Comparison of ENCODE assay signal across 29 mouse cellular contexts in genomic region chr12:54208433-54209181, GRCm38 (mm10). TPM values are rescaled to one million over a fixed set of nuclear protein-coding genes. Genes with fewer than 3 reads are reported as not detected.
A peak's percentile ranks its signal among the peaks of the same experiment; 100 is the strongest.
DNase-seq lines count a peak whose midpoint lies in the region; ATAC-seq lines count a peak whose summit lies in the region.
"Had no signal": no experiment of that assay in that cellular context is flagged by ENCODE, and none has a peak within 500 bp of the region (broad histone marks: within the 10 kb centered on the region; RNA-seq: fewer than 3 reads in every experiment).

No protein-coding gene starts in this region.

- H3K4me3 ChIP-seq in heart, embryonic 11.5 days (ENCODE audit: low read depth, low read length): no peak overlapping the region
- H3K4me3 ChIP-seq in kidney, embryonic 15.5 days (replicated peaks): no peak overlapping the region
- no peak overlapping the region for H3K4me3 ChIP-seq in limb, embryonic 11.5 days (ENCODE audit: low read depth, low read length)
- no peak overlapping the region for H3K4me3 ChIP-seq in limb, embryonic 10.5 days
- H3K4me3 ChIP-seq in lung, embryonic 16.5 days (ENCODE audit: low read length): no peak overlapping the region
- H3K4me3 ChIP-seq: embryonic facial prominence, embryonic 10.5 days; embryonic facial prominence, embryonic 13.5 days; erythroblast, embryonic 14.5 days; forebrain, embryonic 13.5 days; heart, embryonic 12.5 days; heart, embryonic 15.5 days; hindbrain, embryonic 10.5 days; hindbrain, embryonic 13.5 days had no signal

- H3K4me1 ChIP-seq in heart, embryonic 11.5 days (ENCODE audit: control insufficient read depth, insufficient read depth, low read length): no peaks in the 10 kb centered on the region
- H3K4me1 ChIP-seq in kidney, embryonic 15.5 days: peaks cover 26% of the 10 kb centered on the region
- H3K4me1 ChIP-seq in limb, embryonic 11.5 days (ENCODE audit: control insufficient read depth, insufficient read depth, low read length): no peaks in the 10 kb centered on the region
- peaks cover 17% of the 10 kb centered on the region for H3K4me1 ChIP-seq in limb, embryonic 10.5 days
- H3K4me1 ChIP-seq in lung, embryonic 16.5 days (replicated peaks; ENCODE audit: control insufficient read depth, insufficient read depth, low read length): peaks cover 6% of the 10 kb centered on the region; the same call in 1 of the 2 replicates
- H3K4me1 ChIP-seq: heart, embryonic 12.5 days had no signal

- no peaks in the 10 kb centered on the region for H3K27me3 ChIP-seq in heart, embryonic 11.5 days (ENCODE audit: control insufficient read depth, insufficient read depth, low read length)
- H3K27me3 ChIP-seq in kidney, embryonic 15.5 days: peaks cover 9% of the 10 kb centered on the region
- H3K27me3 ChIP-seq in limb, embryonic 11.5 days (ENCODE audit: control insufficient read depth, insufficient read depth, low read length): no peaks in the 10 kb centered on the region
- H3K27me3 ChIP-seq in limb, embryonic 10.5 days (ENCODE audit: low read depth, poor library complexity, severe bottlenecking): peaks cover 14% of the 10 kb centered on the region
- H3K27me3 ChIP-seq in lung, embryonic 16.5 days (ENCODE audit: control insufficient read depth, insufficient read depth, low read depth, low read length): no peaks in the 10 kb centered on the region
- H3K27me3 ChIP-seq: heart, embryonic 12.5 days; heart, embryonic 15.5 days had no signal

- ATAC-seq in heart, embryonic 11.5 days (replicated peaks; ENCODE audit: insufficient number of reproducible peaks, low FRiP score, low TSS enrichment): no peak
- ATAC-seq in kidney, embryonic 15.5 days (replicated peaks; ENCODE audit: low FRiP score): no peak
- ATAC-seq in limb, embryonic 11.5 days (ENCODE audit: insufficient number of reproducible peaks, low FRiP score, low TSS enrichment, low read depth): no peak
- peak; percentile 59 for ATAC-seq in lung, embryonic 16.5 days (ENCODE audit: low read depth)
- ATAC-seq: activated CD4-positive, CD25-positive, alpha-beta regulatory T cell, adult 4 months; forebrain, embryonic 13.5 days; forebrain, embryonic 16.5 days had no signal

- no peak overlapping the region for H3K27ac ChIP-seq in heart, embryonic 11.5 days (ENCODE audit: low read depth, low read length)
- H3K27ac ChIP-seq in kidney, embryonic 15.5 days: peak overlapping the region; percentile 66
- no peak overlapping the region for H3K27ac ChIP-seq in limb, embryonic 11.5 days (replicated peaks; ENCODE audit: low read depth, low read length)
- no peak overlapping the region for H3K27ac ChIP-seq in limb, embryonic 10.5 days
- peak overlapping the region; percentile 60 for H3K27ac ChIP-seq in lung, embryonic 16.5 days (ENCODE audit: low read length)
- H3K27ac ChIP-seq: embryonic facial prominence, embryonic 10.5 days; embryonic facial prominence, embryonic 13.5 days; forebrain, embryonic 13.5 days; heart, embryonic 15.5 days; hindbrain, embryonic 10.5 days; hindbrain, embryonic 13.5 days had no signal

- no peak overlapping the region for H3K9ac ChIP-seq in heart, embryonic 11.5 days (ENCODE audit: low read depth, low read length)
- H3K9ac ChIP-seq in kidney, embryonic 15.5 days: no peak overlapping the region
- no peak overlapping the region for H3K9ac ChIP-seq in limb, embryonic 11.5 days (ENCODE audit: low read length)
- no peak overlapping the region for H3K9ac ChIP-seq in lung, embryonic 16.5 days (ENCODE audit: low read length)
- H3K9ac ChIP-seq: embryonic facial prominence, embryonic 13.5 days; forebrain, embryonic 13.5 days; heart, embryonic 12.5 days; heart, embryonic 15.5 days; hindbrain, embryonic 13.5 days had no signal

- no peaks in the 10 kb centered on the region for H3K36me3 ChIP-seq in heart, embryonic 11.5 days (ENCODE audit: control insufficient read depth, insufficient read depth, low read length)
- no peaks in the 10 kb centered on the region for H3K36me3 ChIP-seq in kidney, embryonic 15.5 days
- no peaks in the 10 kb centered on the region for H3K36me3 ChIP-seq in limb, embryonic 11.5 days (ENCODE audit: control insufficient read depth, insufficient read depth, low read length)
- H3K36me3 ChIP-seq in limb, embryonic 10.5 days: no peaks in the 10 kb centered on the region
- H3K36me3 ChIP-seq in lung, embryonic 16.5 days (ENCODE audit: control insufficient read depth, insufficient read depth, low read length): no peaks in the 10 kb centered on the region
- H3K36me3 ChIP-seq: embryonic facial prominence, embryonic 10.5 days; embryonic facial prominence, embryonic 13.5 days; heart, embryonic 12.5 days; heart, embryonic 15.5 days; hindbrain, embryonic 10.5 days; hindbrain, embryonic 13.5 days had no signal

- peak; percentile 24 for DNase-seq in heart, adult 11 months
- no peak for DNase-seq in kidney, adult 18-20 months
- DNase-seq in limb, embryonic 11.5 days (ENCODE audit: low spot score): peak; percentile 16
- DNase-seq in limb, embryonic 10.5 days (ENCODE audit: low spot score): no peak
- DNase-seq in lung, postnatal 10 days: no peak
- DNase-seq: adrenal gland, adult 8-10 months; adrenal gland, postnatal 25 days; cerebellum, adult 11-12 months; cerebellum, adult 8-10 months; cerebellum, postnatal 10 days; cerebellum, postnatal 36 days; embryo, embryonic 11 days; gastrocnemius, postnatal 10 days; gastrocnemius, postnatal 36 days; heart, postnatal 10 days; heart, postnatal 36 days had no signal

- H3K9me3 ChIP-seq in heart, embryonic 11.5 days (replicated peaks; ENCODE audit: control insufficient read depth, low read length): no peaks in the 10 kb centered on the region
- H3K9me3 ChIP-seq in kidney, embryonic 15.5 days (replicated peaks): no peaks in the 10 kb centered on the region
- no peaks in the 10 kb centered on the region for H3K9me3 ChIP-seq in limb, embryonic 11.5 days (ENCODE audit: control insufficient read depth, low read length)
- no peaks in the 10 kb centered on the region for H3K9me3 ChIP-seq in limb, embryonic 10.5 days (replicated peaks)
- H3K9me3 ChIP-seq in lung, embryonic 16.5 days (ENCODE audit: control insufficient read depth, low read length): peaks cover 2% of the 10 kb centered on the region; the same call in 1 of the 2 replicates
- H3K9me3 ChIP-seq: embryonic facial prominence, embryonic 10.5 days; embryonic facial prominence, embryonic 13.5 days; forebrain, embryonic 13.5 days; heart, embryonic 12.5 days; hindbrain, embryonic 13.5 days had no signal

- 61% methylated on average over 8 of the region's 8 CpGs for WGBS in heart, embryonic 11.5 days (ENCODE audit: insufficient replicate concordance)
- 35% methylated on average over 8 of the region's 8 CpGs for WGBS in kidney, embryonic 15.5 days
- 66% methylated on average over 8 of the region's 8 CpGs for WGBS in limb, embryonic 11.5 days
- WGBS in limb, embryonic 10.5 days: 69% methylated on average over 8 of the region's 8 CpGs
- 45% methylated on average over 8 of the region's 8 CpGs for whole genome bisulfite sequencing in lung, embryonic 16.5 days

- H3K4me2 ChIP-seq in heart, embryonic 11.5 days: no peak overlapping the region
- H3K4me2 ChIP-seq in kidney, embryonic 15.5 days: no peak overlapping the region
- H3K4me2 ChIP-seq in limb, embryonic 11.5 days (ENCODE audit: low read depth, severe bottlenecking): no peak overlapping the region
- no peak overlapping the region for H3K4me2 ChIP-seq in lung, embryonic 16.5 days (ENCODE audit: low read depth, low read length)
- H3K4me2 ChIP-seq: embryonic facial prominence, embryonic 13.5 days; forebrain, embryonic 13.5 days; heart, embryonic 12.5 days; heart, embryonic 15.5 days; hindbrain, embryonic 13.5 days had no signal

RNA-seq across cellular contexts. Expression of gene Egln3, which starts 4.9 kb away (rescaled TPM):
- 6.8 and 7.9 TPM in 2 replicates for polyA plus RNA-seq in heart, embryonic 11.5 days (2014; fragmentation: Nextera tagmentation; extraction: Ambion mirVana)
- polyA plus RNA-seq in kidney, embryonic 15.5 days (2015; fragmentation: Nextera tagmentation; extraction: Ambion mirVana): 14.3 and 15.3 TPM in 2 replicates
- polyA plus RNA-seq in limb, embryonic 11.5 days (2014; fragmentation: Nextera tagmentation; extraction: Ambion mirVana): 3.9 TPM in 2 replicates
- polyA plus RNA-seq in limb, embryonic 10.5 days (2016; fragmentation: Nextera tagmentation; extraction: Ambion mirVana): 2.8 and 2.9 TPM in 2 replicates
- 23.0 and 27.2 TPM in 2 replicates for polyA plus RNA-seq in lung, embryonic 16.5 days (2015; fragmentation: Nextera tagmentation; extraction: Ambion mirVana)
- polyA plus RNA-seq: erythroblast, embryonic 14.5 days had no signal

Comparison
In these comparisons a context has a peak if more than half of its experiments do, and no peak if none do; other contexts are left out.
1. DNase-seq: peak in heart, adult 11 months (single experiment) and limb, embryonic 11.5 days (single experiment); none in kidney, adult 18-20 months (single experiment), limb, embryonic 10.5 days (single experiment) and lung, postnatal 10 days (single experiment).
2. H3K27ac ChIP-seq: peak in kidney, embryonic 15.5 days (single experiment) and lung, embryonic 16.5 days (single experiment); none in heart, embryonic 11.5 days (single experiment), limb, embryonic 11.5 days (single experiment) and limb, embryonic 10.5 days (single experiment).